Mouse (Mus musculus): Measurements from ENCODE around the gene Mamstr. TPM values are rescaled to one million over a fixed set of nuclear protein-coding genes. Genes with fewer than 3 reads are reported as not detected.

The Mamstr gene
- polyA plus RNA-seq, 1 experiment from 2014 or later, result 14.2 TPM

- Histone ChIP-seq H3K27ac (ENCODE audit: low read length) (peak overlapping the region; percentile 86), H3K36me3 (ENCODE audit: control insufficient read depth, insufficient read depth, low read length) (no peaks in the 10 kb centered on the region), H3K9me3 (replicated peaks; ENCODE audit: control insufficient read depth, low read length) (no peaks in the 10 kb centered on the region), H3K4me3 (replicated peaks; ENCODE audit: low read length) (no peak overlapping the region), H3K4me2 (ENCODE audit: low read depth, low read length) (no peak overlapping the region), H3K9ac (ENCODE audit: low read length) (no peak overlapping the region), H3K27me3 (ENCODE audit: control insufficient read depth, insufficient read depth, low read length) (no peaks in the 10 kb centered on the region), H3K4me1 (ENCODE audit: control insufficient read depth, insufficient read depth, low read length) (no peaks in the 10 kb centered on the region)
- peak; percentile 75 for ATAC-seq (ENCODE audit: insufficient read depth, low FRiP score)
- 56% methylated on average over 9 of the region's 9 CpGs for WGBS
These were observed 34.0 kb upstream of the Mamstr start for GRCm38 (mm10) chr7:45605704-45606289.

GRCm38 (mm10) chr7:45609511-45609910, 30.3 kb upstream of the Mamstr start:
- no peaks in the 10 kb centered on the region for H3K27me3 ChIP-seq (ENCODE audit: control insufficient read depth, insufficient read depth, low read length)
- 48% methylated on average over 1 of the region's 1 CpGs for WGBS
- no peaks in the 10 kb centered on the region for H3K9me3 ChIP-seq (replicated peaks; ENCODE audit: control insufficient read depth, low read length)
- H3K27ac ChIP-seq (ENCODE audit: low read length), result no peak overlapping the region
- no peaks in the 10 kb centered on the region for H3K4me1 ChIP-seq (ENCODE audit: control insufficient read depth, insufficient read depth, low read length)
- no peak overlapping the region for H3K9ac ChIP-seq (ENCODE audit: low read length)
- H3K4me2 ChIP-seq (ENCODE audit: low read depth, low read length), result no peak overlapping the region
- H3K4me3 ChIP-seq (replicated peaks; ENCODE audit: low read length), result no peak overlapping the region
- no peak for ATAC-seq (ENCODE audit: insufficient read depth, low FRiP score)
- H3K36me3 ChIP-seq (ENCODE audit: control insufficient read depth, insufficient read depth, low read length), result no peaks in the 10 kb centered on the region

- H3K36me3 ChIP-seq (ENCODE audit: control insufficient read depth, insufficient read depth, low read length), result no peaks in the 10 kb centered on the region
- peak overlapping the region; percentile 43 for H3K27ac ChIP-seq (ENCODE audit: low read length)
- 25% methylated on average over 6 of the region's 6 CpGs for WGBS
- ATAC-seq (ENCODE audit: insufficient read depth, low FRiP score), result 0 out of 2 replicates have a peak, but pooled peaks have one; percentile 3
- H3K9me3 ChIP-seq (replicated peaks; ENCODE audit: control insufficient read depth, low read length), result no peaks in the 10 kb centered on the region
- H3K27me3 ChIP-seq (ENCODE audit: control insufficient read depth, insufficient read depth, low read length), result 0 out of 2 replicates have a peak, but pooled peaks cover 3% of the 10 kb centered on the region
- no peak overlapping the region for H3K4me3 ChIP-seq (replicated peaks; ENCODE audit: low read length)
- peaks cover 8% of the 10 kb centered on the region; the same call in 1 of the 2 replicates for H3K4me1 ChIP-seq (ENCODE audit: control insufficient read depth, insufficient read depth, low read length)
- no peak overlapping the region for H3K4me2 ChIP-seq (ENCODE audit: low read depth, low read length)
- no peak overlapping the region for H3K9ac ChIP-seq (ENCODE audit: low read length)
These were observed 23.5 kb upstream of the Mamstr start for GRCm38 (mm10) chr7:45616277-45616676.

GRCm38 (mm10) chr7:45617042-45617695, 22.6 kb upstream of the Mamstr start, which contains the start of gene Fut1:
Gene Fut1, plus strand, starts transcription at chr7:45617289.
- peak; percentile 72 for ATAC-seq (ENCODE audit: insufficient read depth, low FRiP score)
- Histone ChIP-seq H3K4me3 (replicated peaks; ENCODE audit: low read length) (peak within 1 kb of the TSS; percentile 30), H3K4me1 (ENCODE audit: control insufficient read depth, insufficient read depth, low read length) (peaks cover 8% of the 10 kb centered on the region; the same call in 1 of the 2 replicates), H3K36me3 (ENCODE audit: control insufficient read depth, insufficient read depth, low read length) (no peaks in the 10 kb centered on the region), H3K4me2 (ENCODE audit: low read depth, low read length) (peak within 1 kb of the TSS; percentile 52), H3K27ac (ENCODE audit: low read length) (peak within 1 kb of the TSS; percentile 43), H3K9ac (ENCODE audit: low read length) (peak within 1 kb of the TSS; percentile 18; the same call in 1 of the 2 replicates), H3K27me3 (ENCODE audit: control insufficient read depth, insufficient read depth, low read length) (0 out of 2 replicates have a peak, but pooled peaks cover 3% of the 10 kb centered on the region), H3K9me3 (replicated peaks; ENCODE audit: control insufficient read depth, low read length) (no peaks in the 10 kb centered on the region)
- WGBS, result 6% methylated on average over 30 of the region's 31 CpGs

- no peak overlapping the region for H3K27ac ChIP-seq (ENCODE audit: low read length)
- H3K9ac ChIP-seq (ENCODE audit: low read length), result no peak overlapping the region
- no peaks in the 10 kb centered on the region for H3K9me3 ChIP-seq (replicated peaks; ENCODE audit: control insufficient read depth, low read length)
- no peak overlapping the region for H3K4me2 ChIP-seq (ENCODE audit: low read depth, low read length)
- H3K27me3 ChIP-seq (ENCODE audit: control insufficient read depth, insufficient read depth, low read length), result 0 out of 2 replicates have a peak, but pooled peaks cover 3% of the 10 kb centered on the region
- no peak overlapping the region for H3K4me3 ChIP-seq (replicated peaks; ENCODE audit: low read length)
- no peak for ATAC-seq (ENCODE audit: insufficient read depth, low FRiP score)
- H3K4me1 ChIP-seq (ENCODE audit: control insufficient read depth, insufficient read depth, low read length), result peaks cover 8% of the 10 kb centered on the region; the same call in 1 of the 2 replicates
- H3K36me3 ChIP-seq (ENCODE audit: control insufficient read depth, insufficient read depth, low read length), result no peaks in the 10 kb centered on the region
- 81% methylated on average over 5 of the region's 5 CpGs for WGBS
These were observed 21.5 kb upstream of the Mamstr start for GRCm38 (mm10) chr7:45618316-45618715.

- Histone ChIP-seq H3K9me3 (replicated peaks; ENCODE audit: control insufficient read depth, low read length) (no peaks in the 10 kb centered on the region), H3K4me2 (ENCODE audit: low read depth, low read length) (no peak overlapping the region), H3K27ac (ENCODE audit: low read length) (no peak overlapping the region), H3K36me3 (ENCODE audit: control insufficient read depth, insufficient read depth, low read length) (no peaks in the 10 kb centered on the region), H3K9ac (ENCODE audit: low read length) (no peak overlapping the region), H3K27me3 (ENCODE audit: control insufficient read depth, insufficient read depth, low read length) (0 out of 2 replicates have a peak, but pooled peaks cover 3% of the 10 kb centered on the region), H3K4me3 (replicated peaks; ENCODE audit: low read length) (no peak overlapping the region), H3K4me1 (ENCODE audit: control insufficient read depth, insufficient read depth, low read length) (peaks cover 8% of the 10 kb centered on the region; the same call in 1 of the 2 replicates)
- ATAC-seq (ENCODE audit: insufficient read depth, low FRiP score), result no peak
- WGBS, result 91% methylated on average over 5 of the region's 5 CpGs
These were observed 20.2 kb upstream of the Mamstr start for GRCm38 (mm10) chr7:45619592-45619991.

GRCm38 (mm10) chr7:45621443-45621842, 18.3 kb upstream of the Mamstr start, which contains the start of gene Izumo1:
Gene Izumo1, plus strand, starts transcription at chr7:45621811.
- Histone ChIP-seq H3K4me3 (replicated peaks; ENCODE audit: low read length) (no peak within 1 kb of the TSS), H3K4me2 (ENCODE audit: low read depth, low read length) (peak within 1 kb of the TSS; percentile 13; the same call in 1 of the 2 replicates), H3K9ac (ENCODE audit: low read length) (no peak within 1 kb of the TSS), H3K27me3 (ENCODE audit: control insufficient read depth, insufficient read depth, low read length) (0 out of 2 replicates have a peak, but pooled peaks cover 3% of the 10 kb centered on the region), H3K4me1 (ENCODE audit: control insufficient read depth, insufficient read depth, low read length) (peaks cover 5% of the 10 kb centered on the region; the same call in 1 of the 2 replicates), H3K36me3 (ENCODE audit: control insufficient read depth, insufficient read depth, low read length) (no peaks in the 10 kb centered on the region), H3K27ac (ENCODE audit: low read length) (no peak within 1 kb of the TSS), H3K9me3 (replicated peaks; ENCODE audit: control insufficient read depth, low read length) (no peaks in the 10 kb centered on the region)
- 31% methylated on average over 9 of the region's 9 CpGs for WGBS
- ATAC-seq (ENCODE audit: insufficient read depth, low FRiP score), result no peak

- Histone ChIP-seq H3K4me3 (replicated peaks; ENCODE audit: low read length) (no peak overlapping the region), H3K4me2 (ENCODE audit: low read depth, low read length) (no peak overlapping the region), H3K36me3 (ENCODE audit: control insufficient read depth, insufficient read depth, low read length) (no peaks in the 10 kb centered on the region), H3K27me3 (ENCODE audit: control insufficient read depth, insufficient read depth, low read length) (no peaks in the 10 kb centered on the region), H3K27ac (ENCODE audit: low read length) (no peak overlapping the region), H3K9me3 (replicated peaks; ENCODE audit: control insufficient read depth, low read length) (no peaks in the 10 kb centered on the region), H3K9ac (ENCODE audit: low read length) (no peak overlapping the region), H3K4me1 (ENCODE audit: control insufficient read depth, insufficient read depth, low read length) (no peaks in the 10 kb centered on the region)
- 90% methylated on average over 11 of the region's 11 CpGs for WGBS
- no peak for ATAC-seq (ENCODE audit: insufficient read depth, low FRiP score)
These were observed 16.3 kb upstream of the Mamstr start for GRCm38 (mm10) chr7:45623507-45623906.

- H3K9me3 ChIP-seq (replicated peaks; ENCODE audit: control insufficient read depth, low read length), result no peaks in the 10 kb centered on the region
- no peaks in the 10 kb centered on the region for H3K36me3 ChIP-seq (ENCODE audit: control insufficient read depth, insufficient read depth, low read length)
- H3K9ac ChIP-seq (ENCODE audit: low read length), result no peak overlapping the region
- H3K4me1 ChIP-seq (ENCODE audit: control insufficient read depth, insufficient read depth, low read length), result no peaks in the 10 kb centered on the region
- no peak overlapping the region for H3K27ac ChIP-seq (ENCODE audit: low read length)
- H3K27me3 ChIP-seq (ENCODE audit: control insufficient read depth, insufficient read depth, low read length), result no peaks in the 10 kb centered on the region
- 74% methylated on average over 3 of the region's 3 CpGs for WGBS
- no peak overlapping the region for H3K4me2 ChIP-seq (ENCODE audit: low read depth, low read length)
- H3K4me3 ChIP-seq (replicated peaks; ENCODE audit: low read length), result no peak overlapping the region
- no peak for ATAC-seq (ENCODE audit: insufficient read depth, low FRiP score)
These were observed 15.1 kb upstream of the Mamstr start for GRCm38 (mm10) chr7:45624718-45625117.
